Mouse (Mus musculus): Measurements from ENCODE around the gene Suclg2. TPM values are rescaled to one million over a fixed set of nuclear protein-coding genes. Genes with fewer than 3 reads are reported as not detected.

Gene Suclg2
- polyA plus RNA-seq (2012; rRNA removed), result 27.2 and 30.7 TPM in 2 replicates
- polyA plus RNA-seq (2014; fragmentation: Nextera tagmentation; extraction: Ambion mirVana), result 48.9 and 52.5 TPM in 2 replicates

DNA sequence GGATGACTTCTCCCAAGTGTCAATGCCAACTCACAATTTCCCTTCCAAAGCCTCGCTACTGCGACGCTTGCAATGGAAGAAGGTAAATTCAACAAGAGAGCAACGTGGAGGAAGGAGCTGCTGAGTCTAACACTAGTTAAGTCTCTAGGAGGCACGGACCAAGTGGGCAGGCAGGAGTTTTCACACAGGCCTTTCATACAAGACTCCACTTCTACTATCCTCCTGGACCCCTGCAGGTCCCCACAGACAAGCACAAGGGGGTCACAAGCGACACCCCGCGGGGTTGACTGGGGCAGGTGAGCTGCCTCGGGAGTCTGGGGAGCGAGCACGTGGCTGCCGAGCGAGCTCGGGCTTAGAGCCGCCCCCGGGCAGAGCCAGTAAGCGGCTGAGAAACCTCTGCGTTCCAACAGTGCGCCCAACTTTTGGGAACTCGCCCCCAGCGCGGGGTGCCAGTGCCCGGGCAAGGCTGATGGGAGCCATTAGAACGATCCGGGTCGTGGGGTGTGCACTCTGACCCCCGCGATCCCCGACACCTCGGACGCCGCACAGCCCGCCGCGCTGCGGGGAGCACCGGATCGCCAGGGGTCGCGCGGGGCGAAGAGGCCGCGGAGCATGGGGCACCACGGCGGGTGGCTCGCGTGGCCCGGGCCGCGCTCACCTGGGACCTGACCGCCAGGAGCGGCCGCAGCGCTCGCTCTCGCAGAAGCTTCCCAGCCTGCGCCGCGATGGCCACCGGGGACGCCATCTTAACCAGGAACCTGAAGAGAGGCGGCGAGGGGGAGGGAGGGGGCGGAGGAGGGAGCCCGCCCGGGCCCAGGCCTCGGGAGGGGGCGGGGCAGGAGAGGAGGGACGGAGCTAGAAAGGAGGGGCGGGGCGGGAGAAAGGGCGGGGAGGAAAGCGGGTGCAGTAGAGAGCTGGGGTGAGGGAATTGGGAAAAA lies at the start of gene Suclg2:
Gene Suclg2, minus strand, starts transcription at position 770 of the 938 bp plus-strand sequence.
- Histone ChIP-seq H3K9me3 (ENCODE audit: control insufficient read depth, low read length) (no peaks in the 10 kb centered on the region), H3K27me3 (ENCODE audit: control insufficient read depth, insufficient read depth, low read length) (no peaks in the 10 kb centered on the region), H3K4me3 (replicated peaks; ENCODE audit: low read length) (peak within 1 kb of the TSS; percentile 85), H3K4me2 (replicated peaks; ENCODE audit: low read depth, low read length, severe bottlenecking) (peak within 1 kb of the TSS; percentile 94), H3K4me1 (ENCODE audit: control insufficient read depth, insufficient read depth, low read length) (peaks cover 1% of the 10 kb centered on the region), H3K27ac (replicated peaks; ENCODE audit: low read depth, low read length) (peak within 1 kb of the TSS; percentile 83), H3K9ac (ENCODE audit: low read depth, low read length, severe bottlenecking) (peak within 1 kb of the TSS; percentile 91), H3K36me3 (ENCODE audit: control insufficient read depth, insufficient read depth, low read length) (no peaks in the 10 kb centered on the region)
- peak; percentile 94 for ATAC-seq (ENCODE audit: low FRiP score, low read depth)
- DNase-seq (ENCODE audit: low spot score), result peak; percentile 86
- peak; percentile 65; the same call in 1 of the 2 replicates for TF ChIP-seq POLR2A (IDR thresholded peaks at IDR 0.05; ENCODE audit: borderline replicate concordance, extremely low read depth, insufficient read depth, insufficient read length)
- WGBS, result under 1% methylated on average over 58 of the region's 74 CpGs

DNA sequence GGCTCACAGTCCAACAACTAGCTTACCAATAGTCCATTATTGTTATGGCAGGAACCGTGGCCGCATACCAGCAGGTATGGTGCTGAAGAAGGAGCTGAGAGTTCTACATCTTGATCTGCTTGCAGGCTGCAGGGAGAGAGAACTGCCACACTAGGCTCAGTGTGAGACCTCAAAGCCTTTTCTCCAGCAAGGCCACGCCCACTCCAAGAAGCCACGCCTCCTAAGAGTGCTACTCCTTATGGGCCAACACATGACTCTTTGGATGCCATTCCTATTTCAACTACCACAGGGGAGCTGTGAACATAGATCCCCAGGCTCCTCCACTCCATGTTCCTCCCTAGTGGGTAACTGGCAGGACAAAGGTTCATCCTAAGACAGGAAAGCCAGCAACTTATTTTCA lies 48.0 kb upstream of the Suclg2 start:
- Histone ChIP-seq H3K4me2 (replicated peaks; ENCODE audit: low read depth, low read length, severe bottlenecking) (no peak overlapping the region), H3K4me3 (replicated peaks; ENCODE audit: low read length) (no peak overlapping the region), H3K9ac (ENCODE audit: low read depth, low read length, severe bottlenecking) (no peak overlapping the region), H3K27ac (replicated peaks; ENCODE audit: low read depth, low read length) (no peak overlapping the region), H3K27me3 (ENCODE audit: control insufficient read depth, insufficient read depth, low read length) (no peaks in the 10 kb centered on the region), H3K36me3 (ENCODE audit: control insufficient read depth, insufficient read depth, low read length) (no peaks in the 10 kb centered on the region), H3K9me3 (ENCODE audit: control insufficient read depth, low read length) (no peaks in the 10 kb centered on the region), H3K4me1 (ENCODE audit: control insufficient read depth, insufficient read depth, low read length) (no peaks in the 10 kb centered on the region)
- no peak for TF ChIP-seq POLR2A (IDR thresholded peaks at IDR 0.05; ENCODE audit: borderline replicate concordance, extremely low read depth, insufficient read depth, insufficient read length)
- no peak for ATAC-seq (ENCODE audit: low FRiP score, low read depth)
- no peak for DNase-seq (ENCODE audit: low spot score)
- WGBS, result 72% methylated on average over 4 of the region's 4 CpGs

DNA sequence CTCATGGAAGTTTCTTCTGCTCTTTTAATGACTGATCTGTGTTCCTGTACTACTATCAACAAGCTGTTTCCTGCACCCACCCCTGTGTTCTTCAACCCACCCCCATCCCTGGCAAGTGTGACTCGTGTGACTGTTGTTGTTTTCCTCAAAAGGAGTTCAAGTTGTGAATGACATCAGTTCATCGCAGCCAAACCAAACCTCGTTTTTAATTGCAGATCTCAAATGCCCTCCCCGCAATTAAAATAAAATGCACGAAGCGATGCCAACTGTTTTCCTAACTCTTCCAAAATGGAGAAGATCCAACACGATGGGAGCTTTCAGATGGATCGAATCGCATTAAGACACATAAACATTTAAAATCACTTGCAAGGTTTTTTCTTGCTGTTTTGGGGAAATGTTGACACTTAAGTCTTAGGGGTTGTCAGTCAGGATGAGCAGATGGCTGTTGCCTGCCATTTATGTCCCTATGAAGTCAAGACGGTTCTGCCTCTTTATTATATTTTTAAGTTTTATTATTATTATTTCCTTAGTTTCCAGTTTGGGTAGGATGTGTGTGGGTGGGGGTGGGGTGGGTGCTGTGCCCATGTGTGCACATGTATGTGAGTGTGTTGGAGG lies 41.1 kb upstream of the Suclg2 start:
- Histone ChIP-seq H3K4me3 (replicated peaks; ENCODE audit: low read length) (no peak overlapping the region), H3K27me3 (ENCODE audit: control insufficient read depth, insufficient read depth, low read length) (no peaks in the 10 kb centered on the region), H3K27ac (replicated peaks; ENCODE audit: low read depth, low read length) (no peak overlapping the region), H3K4me1 (ENCODE audit: control insufficient read depth, insufficient read depth, low read length) (no peaks in the 10 kb centered on the region), H3K4me2 (replicated peaks; ENCODE audit: low read depth, low read length, severe bottlenecking) (no peak overlapping the region), H3K9ac (ENCODE audit: low read depth, low read length, severe bottlenecking) (no peak overlapping the region), H3K36me3 (ENCODE audit: control insufficient read depth, insufficient read depth, low read length) (no peaks in the 10 kb centered on the region), H3K9me3 (ENCODE audit: control insufficient read depth, low read length) (no peaks in the 10 kb centered on the region)
- no peak for ATAC-seq (ENCODE audit: low FRiP score, low read depth)
- no peak for TF ChIP-seq POLR2A (IDR thresholded peaks at IDR 0.05; ENCODE audit: borderline replicate concordance, extremely low read depth, insufficient read depth, insufficient read length)
- WGBS, result 82% methylated on average over 10 of the region's 10 CpGs
- no peak for DNase-seq (ENCODE audit: low spot score)

DNA sequence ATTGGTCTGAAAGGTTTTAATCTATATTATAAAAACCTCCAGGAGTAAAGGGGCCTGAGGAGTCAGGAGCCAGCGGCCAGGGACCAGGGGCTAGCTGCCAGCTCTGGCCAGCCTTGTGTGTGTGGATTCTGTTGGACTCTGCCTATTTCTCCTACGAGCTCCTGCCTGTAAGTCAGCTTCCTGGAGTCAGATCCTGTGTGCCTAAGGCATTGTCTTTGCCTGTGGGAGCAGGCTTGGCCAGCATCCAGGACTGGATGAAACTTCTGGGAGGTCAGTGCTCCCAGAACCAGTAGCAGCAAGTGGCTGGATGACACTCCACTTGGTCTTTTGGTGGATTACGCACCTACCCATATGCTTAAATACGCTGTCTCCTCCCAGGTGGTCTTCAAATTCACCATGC lies 23.8 kb upstream of the Suclg2 start:
- WGBS, result 87% methylated on average over 4 of the region's 4 CpGs
- H3K4me1 ChIP-seq (ENCODE audit: control insufficient read depth, insufficient read depth, low read length), result no peaks in the 10 kb centered on the region
- no peak overlapping the region for H3K4me3 ChIP-seq (replicated peaks; ENCODE audit: low read length)
- H3K27ac ChIP-seq (replicated peaks; ENCODE audit: low read depth, low read length), result no peak overlapping the region
- H3K36me3 ChIP-seq (ENCODE audit: control insufficient read depth, insufficient read depth, low read length), result no peaks in the 10 kb centered on the region
- no peak overlapping the region for H3K9ac ChIP-seq (ENCODE audit: low read depth, low read length, severe bottlenecking)
- H3K4me2 ChIP-seq (replicated peaks; ENCODE audit: low read depth, low read length, severe bottlenecking), result no peak overlapping the region
- H3K27me3 ChIP-seq (ENCODE audit: control insufficient read depth, insufficient read depth, low read length), result no peaks in the 10 kb centered on the region
- DNase-seq (ENCODE audit: low spot score), result no peak
- no peak for ATAC-seq (ENCODE audit: low FRiP score, low read depth)
- H3K9me3 ChIP-seq (ENCODE audit: control insufficient read depth, low read length), result no peaks in the 10 kb centered on the region
- no peak for TF ChIP-seq POLR2A (IDR thresholded peaks at IDR 0.05; ENCODE audit: borderline replicate concordance, extremely low read depth, insufficient read depth, insufficient read length)

DNA sequence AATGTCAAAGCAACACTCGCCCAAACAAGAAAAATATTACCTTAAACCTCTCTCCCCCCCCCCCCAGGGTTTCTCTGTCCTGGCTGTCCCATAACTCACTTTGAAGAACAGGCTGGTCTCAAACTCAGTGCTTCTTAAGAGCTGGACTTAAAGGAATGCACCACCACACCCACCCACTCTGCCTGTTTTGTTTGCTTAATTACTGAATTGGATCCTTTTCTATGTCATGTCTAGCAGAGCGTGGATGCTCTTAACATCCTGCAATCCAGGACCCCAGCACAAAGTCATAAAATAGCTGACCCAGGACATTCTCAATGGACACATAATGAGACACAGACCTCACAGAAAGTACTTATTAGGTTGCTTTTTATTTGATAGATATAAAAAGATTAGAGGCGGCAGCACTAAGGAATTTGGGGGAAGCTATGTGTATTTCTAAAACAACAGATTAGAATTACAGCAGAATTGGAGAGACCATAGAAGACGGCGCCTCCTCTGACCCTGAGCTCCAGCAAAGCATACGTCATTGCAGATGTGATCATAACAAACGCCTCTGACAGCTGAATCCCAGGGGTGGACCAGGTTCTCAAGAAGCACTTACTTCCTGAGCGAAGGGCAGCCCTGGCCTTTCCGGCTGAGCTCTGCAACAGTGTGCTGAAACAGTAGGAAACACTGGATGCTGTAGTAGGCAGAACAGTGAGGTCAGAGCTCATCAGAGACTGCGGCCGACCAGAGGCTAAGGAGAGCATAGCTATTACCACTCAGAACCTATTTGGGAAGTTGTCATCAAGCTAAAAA lies 13.2 kb upstream of the Suclg2 start:
- Histone ChIP-seq H3K4me1 (ENCODE audit: control insufficient read depth, insufficient read depth, low read length) (no peaks in the 10 kb centered on the region), H3K36me3 (ENCODE audit: control insufficient read depth, insufficient read depth, low read length) (no peaks in the 10 kb centered on the region), H3K27me3 (ENCODE audit: control insufficient read depth, insufficient read depth, low read length) (no peaks in the 10 kb centered on the region), H3K4me2 (replicated peaks; ENCODE audit: low read depth, low read length, severe bottlenecking) (no peak overlapping the region), H3K4me3 (replicated peaks; ENCODE audit: low read length) (no peak overlapping the region), H3K9ac (ENCODE audit: low read depth, low read length, severe bottlenecking) (no peak overlapping the region), H3K27ac (replicated peaks; ENCODE audit: low read depth, low read length) (no peak overlapping the region), H3K9me3 (ENCODE audit: control insufficient read depth, low read length) (no peaks in the 10 kb centered on the region)
- peak; percentile 6 for DNase-seq (ENCODE audit: low spot score)
- 28% methylated on average over 11 of the region's 11 CpGs for WGBS
- TF ChIP-seq POLR2A (IDR thresholded peaks at IDR 0.05; ENCODE audit: borderline replicate concordance, extremely low read depth, insufficient read depth, insufficient read length), result no peak
- peak; percentile 50 for ATAC-seq (ENCODE audit: low FRiP score, low read depth)
